Mouse (Mus musculus): ENCODE measurements around the gene Olfr142.
"Not testable (repeated sequence)": the region's sequence is repeated elsewhere in the genome, so short reads cannot be mapped to it uniquely, and the experiment has no call there.

Gene Olfr142

GRCm38 (mm10) chr2:90257492-90257891, at the start of gene Olfr142:
Gene Olfr142 (minus strand): TSS chr2:90257592.
- no peak for DNase-seq (ENCODE audit: low read depth)

- DNase-seq (ENCODE audit: low read depth), result no peak
These were observed 35.3 kb upstream of the Olfr142 start, which contains the start of gene Olfr1272 for GRCm38 (mm10) chr2:90292741-90293140. Gene Olfr1272 (minus strand): TSS chr2:90292841.

- no peak for DNase-seq (ENCODE audit: low read depth)
These were observed 13.5 kb upstream of the Olfr142 start, which contains the start of gene Olfr1271 for GRCm38 (mm10) chr2:90270932-90271331. Gene Olfr1271 (minus strand): TSS chr2:90271032.

- not testable (repeated sequence) for DNase-seq (ENCODE audit: low read depth)
These were observed 33.0 kb downstream of the Olfr142 start, which contains the start of gene Olfr1506 for GRCm38 (mm10) chr2:90224393-90224792. Gene Olfr1506 (minus strand): TSS chr2:90224493.

Data from induced T-regulatory cell, adult 2 months (primary cell).